Mouse (Mus musculus) ovary, adult 18-20 months (tissue): Measurements from ENCODE around the gene Il25.
"Not testable (repeated sequence)": the region's sequence is repeated elsewhere in the genome, so short reads cannot be mapped to it uniquely, and the experiment has no call there.

ENCODE experiments used
- DNase-seq: peaks from one replicate; pipeline ENCODE4 v3.0.0; 2022; ENCODE audit warnings: low spot score, mixed read lengths

Il25 gene

DNA sequence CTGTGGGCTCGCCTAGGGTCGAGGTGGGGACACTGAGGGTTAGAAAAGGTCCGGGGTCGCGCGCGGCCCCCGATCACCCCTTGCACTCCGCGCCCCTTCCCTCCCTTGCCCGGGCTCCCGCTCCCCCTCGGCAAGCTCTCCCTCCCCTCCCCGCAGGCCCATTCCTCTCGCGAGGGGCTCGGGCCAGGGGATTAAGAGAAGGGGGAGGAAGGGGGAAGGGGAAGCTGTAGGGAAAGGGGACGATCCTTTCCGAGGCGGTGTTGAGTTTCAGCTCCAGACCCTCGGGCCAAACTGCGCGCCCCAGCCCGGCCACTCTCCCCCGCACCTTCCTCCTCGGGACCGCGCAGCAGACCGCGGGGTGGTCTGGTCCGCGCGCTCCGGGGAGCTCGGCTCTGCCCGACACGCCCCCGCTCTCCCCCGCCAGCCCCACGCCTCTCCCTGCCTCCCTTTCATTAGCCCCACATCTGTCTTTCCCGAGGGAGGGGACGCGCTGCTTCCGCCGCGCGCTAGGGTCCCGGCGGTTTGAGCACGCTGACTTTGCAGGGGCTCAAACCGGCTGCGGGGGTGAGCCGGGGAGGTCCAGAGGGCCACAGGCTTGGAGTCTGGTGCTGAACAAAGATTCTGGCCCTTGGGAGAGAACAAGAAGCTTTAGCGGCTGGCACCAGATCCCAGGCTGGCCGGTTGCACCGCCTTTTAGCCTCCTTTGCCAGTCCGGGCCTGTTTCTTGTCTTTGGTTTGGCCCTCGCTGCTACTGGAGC, 5.9 kb upstream of the Il25 start:
- DNase-seq: peak; percentile 28

DNA sequence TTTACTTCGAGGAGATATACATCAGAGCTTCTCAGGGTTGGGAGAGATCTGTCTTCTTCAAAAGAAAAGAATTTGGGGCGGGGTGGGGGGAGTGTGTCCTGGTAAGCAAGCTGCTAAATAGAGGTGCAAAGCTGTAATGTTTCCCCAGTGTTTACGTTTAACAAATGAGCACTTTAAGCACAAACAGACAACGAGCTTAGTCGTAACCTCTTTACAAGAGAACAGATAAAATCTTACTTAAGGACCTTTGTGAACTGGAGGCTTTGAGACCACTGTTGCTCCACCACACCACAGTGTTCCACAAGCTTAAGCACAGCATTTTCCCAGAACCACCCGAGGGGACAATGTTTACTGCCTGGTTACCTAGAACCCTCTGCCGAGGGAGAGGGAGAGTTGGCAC, 5.2 kb upstream of the Il25 start:
- no peak for DNase-seq

DNA sequence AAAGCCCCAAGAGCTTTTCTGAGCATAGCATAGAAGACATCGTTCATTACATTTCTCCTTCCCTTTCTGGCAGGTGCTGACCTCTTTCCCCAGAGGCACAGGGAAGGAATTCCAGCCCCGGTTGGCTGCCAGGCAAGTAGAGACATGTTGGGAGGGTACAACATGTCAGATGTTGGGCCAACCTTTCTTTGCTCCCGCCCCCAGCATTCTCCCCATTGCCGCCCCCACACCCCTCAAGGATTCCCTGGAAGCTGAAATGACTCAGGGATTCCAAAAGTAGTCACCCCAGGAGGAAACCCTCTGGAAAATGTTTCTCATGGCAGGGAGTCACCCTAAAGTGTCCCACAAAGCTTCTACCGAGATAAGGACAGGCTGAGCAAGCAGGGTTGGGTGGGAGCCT, 2.7 kb upstream of the Il25 start:
- no peak for DNase-seq

DNA sequence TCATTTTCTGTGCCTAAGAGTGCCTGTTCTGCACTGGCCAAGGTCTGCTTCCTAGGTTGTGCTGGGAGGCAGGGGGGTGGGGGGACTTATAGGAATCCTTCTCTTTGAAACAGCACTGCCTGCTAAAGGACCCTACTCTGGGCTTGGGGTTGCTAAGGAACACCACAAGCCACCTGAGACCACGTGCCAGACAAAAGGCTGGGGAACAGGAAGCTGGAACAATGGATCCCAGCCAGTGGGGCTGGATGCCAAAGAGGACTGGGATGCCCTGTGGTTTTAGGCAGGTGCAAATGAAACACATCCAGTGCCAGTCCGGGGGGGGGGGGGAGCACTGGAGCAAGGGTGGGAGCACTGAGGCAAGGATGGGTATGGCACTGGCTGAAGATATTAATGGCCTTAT, 2.1 kb upstream of the Il25 start:
- no peak for DNase-seq

DNA sequence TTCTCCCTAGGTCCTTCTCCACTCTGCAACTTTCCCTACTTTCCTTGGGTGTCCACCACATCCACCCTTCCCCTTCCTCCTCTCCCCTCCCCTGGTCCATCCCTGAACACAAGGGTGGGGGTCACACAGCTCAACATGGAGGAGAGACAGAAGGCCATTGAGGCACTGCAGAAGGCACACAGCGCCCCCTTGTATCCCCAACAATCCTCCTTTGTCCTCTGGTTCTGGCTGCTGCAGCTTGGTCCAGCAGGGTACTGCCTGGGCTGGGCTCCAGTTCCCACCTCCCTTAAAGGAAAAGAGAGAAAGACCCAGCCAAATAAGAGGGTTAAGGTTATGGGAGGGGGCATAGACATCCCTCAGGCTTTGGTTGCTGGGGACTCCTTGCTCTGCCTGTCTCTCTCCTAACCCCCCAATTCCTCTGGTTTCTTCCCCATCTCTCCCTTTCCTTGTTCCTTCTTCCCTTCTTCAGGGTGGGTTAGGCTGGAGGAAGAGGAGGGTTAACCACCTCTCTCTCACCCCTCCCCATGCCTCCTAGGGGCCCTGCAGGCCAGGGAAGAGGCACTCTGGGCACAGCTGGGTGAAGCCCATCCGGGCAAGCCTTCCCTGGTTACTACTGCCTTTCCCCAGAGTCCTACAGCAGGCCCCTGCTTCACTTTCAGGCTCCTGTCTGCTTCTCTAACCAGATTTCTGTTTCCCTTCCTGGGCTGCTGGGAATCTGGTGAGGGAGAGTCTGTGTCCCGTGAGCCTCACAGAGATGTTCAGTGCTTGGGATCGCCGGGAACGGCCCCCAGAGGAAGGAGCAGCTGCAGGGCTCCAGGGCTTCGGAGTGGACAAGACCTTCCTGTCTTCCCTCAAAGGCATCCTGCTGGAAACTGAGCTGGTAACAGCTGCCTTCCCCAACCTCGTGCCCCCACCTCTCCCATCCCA, 3.7 kb downstream of the Il25 start, which contains the start of gene Cmtm5:
Gene Cmtm5, plus strand, starts transcription at position 358 of the 927 bp plus-strand sequence.
- no peak for DNase-seq

DNA sequence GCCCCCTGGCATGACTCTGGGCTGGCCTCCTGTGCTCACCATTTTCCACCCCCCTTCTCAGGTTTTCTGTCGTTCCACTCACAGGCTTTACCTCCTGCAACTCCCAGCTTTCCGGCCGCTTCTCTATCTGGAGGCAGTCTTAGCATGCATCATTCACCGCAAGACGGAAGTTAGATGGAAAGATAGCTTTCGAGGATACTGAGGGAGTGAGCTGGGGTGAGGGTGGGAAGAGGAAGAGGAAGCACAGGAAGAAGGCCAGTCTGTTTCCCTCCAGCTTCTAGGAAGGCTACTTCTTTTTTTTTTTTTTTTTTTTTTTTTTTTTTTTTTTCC, 4.3 kb downstream of the Il25 start:
- no peak for DNase-seq

DNA sequence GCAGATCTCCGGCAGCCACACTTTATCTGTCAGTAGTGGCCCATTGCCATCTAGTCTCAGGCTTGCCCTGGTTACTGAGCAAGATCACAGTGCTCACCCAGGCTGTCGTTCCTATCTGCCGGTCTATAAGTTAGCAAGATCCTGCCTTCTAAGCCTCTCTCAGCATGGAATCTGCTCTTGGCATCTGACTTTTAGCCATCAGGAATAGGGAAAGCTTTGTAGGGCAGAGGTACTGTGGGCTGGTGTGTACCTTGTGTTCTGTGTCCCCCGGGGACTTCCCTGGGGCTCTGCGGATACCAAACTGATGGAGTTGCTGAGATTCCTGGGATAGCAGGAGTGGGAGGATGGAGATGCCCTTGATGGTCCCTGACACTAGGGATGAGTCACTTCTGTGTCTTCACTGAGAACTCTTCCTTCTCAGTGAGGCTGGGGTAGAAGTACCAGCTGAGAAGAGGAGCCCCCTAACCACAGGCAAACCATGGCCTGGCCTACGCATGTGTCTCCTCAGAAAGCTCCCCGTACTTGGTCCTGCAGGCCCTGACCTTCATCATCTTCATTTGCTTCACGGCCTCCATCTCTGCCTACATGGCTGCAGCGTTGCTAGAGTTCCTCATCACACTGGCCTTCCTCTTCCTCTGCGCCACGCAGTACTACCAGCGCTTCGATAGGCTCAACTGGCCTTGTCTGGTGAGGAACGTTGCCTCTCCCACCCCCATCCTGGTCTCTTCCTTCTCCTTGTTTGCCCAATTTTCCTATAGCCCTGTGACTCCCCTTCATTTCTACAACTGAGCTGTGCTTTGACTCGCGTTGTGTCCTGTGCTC, 5.1 kb downstream of the Il25 start:
- no peak for DNase-seq

DNA sequence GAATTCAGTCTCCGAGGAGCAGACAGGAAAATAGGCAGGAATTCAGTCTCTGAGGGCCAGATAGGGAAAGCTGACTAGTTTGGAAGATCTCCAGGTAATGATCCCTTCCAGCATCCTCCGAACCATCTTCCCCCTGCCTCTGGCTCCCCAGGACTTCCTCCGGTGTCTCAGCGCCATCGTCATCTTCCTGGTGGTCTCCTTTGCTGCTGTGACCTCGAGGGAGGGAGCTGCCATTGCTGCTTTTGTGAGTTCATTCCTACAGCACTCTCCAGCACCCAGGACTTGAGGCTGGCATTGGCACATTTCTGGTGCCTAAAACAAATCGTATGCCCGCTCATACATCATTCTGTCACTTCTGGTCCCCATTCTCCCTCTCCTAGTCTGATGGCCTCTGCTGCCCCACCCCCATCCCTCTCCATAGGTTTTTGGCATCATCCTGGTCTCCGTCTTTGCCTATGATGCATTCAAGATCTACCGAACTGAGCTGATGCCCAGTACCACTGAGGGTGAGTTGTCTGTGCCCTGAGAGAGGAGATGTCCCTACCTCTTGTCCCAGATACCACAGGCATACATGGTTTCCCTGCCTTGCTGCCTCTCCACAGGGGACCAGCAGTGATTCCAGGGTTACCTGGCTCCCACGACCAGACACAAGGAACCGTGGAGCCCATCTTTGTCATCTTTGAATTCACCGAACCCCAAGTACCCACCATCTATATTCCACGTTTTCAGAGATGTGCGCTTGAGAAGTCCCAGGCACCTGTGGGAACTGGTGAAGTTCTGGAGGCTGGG, 6.1 kb downstream of the Il25 start:
- DNase-seq: no peak

DNA sequence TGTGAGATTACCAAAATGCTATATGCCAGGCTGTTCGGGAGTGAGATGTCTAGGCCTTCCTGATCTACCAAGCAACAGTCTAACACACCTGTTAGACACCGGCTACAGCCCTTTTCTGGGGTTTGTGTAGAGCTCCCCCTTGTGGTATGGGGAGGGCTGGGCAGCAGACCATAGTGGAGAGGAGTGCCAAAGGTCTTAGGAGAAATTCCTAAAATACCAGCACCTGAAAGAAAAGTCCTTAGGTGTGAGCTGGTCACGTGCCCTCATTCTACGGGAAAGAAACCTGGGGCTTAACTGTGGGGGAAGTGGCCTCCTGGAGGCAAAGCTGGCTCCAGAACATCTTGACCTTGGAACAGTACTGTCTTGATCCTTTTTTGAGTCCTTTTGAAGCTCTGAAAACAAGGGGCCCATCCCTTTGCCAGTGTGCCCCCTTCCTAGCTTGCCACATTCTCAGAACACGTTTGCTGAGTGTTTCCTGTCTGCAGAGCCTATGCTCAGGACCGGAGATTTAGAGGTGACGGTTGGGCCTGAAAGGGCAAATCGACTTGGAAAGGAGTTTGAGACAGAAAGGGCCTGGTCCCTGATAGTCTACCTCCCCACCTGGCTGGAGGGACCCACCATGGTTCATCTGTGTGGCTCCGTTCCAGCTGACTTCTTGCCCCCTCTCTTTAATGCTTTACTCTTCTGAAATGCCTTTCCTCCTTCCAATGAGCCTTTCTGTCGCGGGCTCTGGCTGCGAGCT, 7.1 kb downstream of the Il25 start:
- DNase-seq: peak; percentile 35

DNA sequence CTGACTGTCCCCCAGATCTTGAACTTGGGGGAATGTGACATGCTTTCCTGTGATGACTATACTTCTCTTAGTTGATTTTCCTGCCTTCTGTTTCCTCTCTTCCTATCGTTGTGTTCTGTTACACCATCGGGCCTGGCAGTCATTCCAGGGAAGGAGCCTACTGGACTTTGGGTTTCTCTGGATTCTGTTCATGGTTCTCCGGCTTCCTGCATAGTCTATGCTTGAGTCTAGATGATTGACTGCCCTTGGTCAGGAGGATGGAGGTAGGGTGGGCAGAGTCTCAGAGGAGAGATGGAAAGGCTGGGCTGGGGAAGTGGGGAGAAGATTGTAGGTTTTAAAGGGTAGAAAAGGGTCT, 7.7 kb downstream of the Il25 start:
- DNase-seq: no peak

DNA sequence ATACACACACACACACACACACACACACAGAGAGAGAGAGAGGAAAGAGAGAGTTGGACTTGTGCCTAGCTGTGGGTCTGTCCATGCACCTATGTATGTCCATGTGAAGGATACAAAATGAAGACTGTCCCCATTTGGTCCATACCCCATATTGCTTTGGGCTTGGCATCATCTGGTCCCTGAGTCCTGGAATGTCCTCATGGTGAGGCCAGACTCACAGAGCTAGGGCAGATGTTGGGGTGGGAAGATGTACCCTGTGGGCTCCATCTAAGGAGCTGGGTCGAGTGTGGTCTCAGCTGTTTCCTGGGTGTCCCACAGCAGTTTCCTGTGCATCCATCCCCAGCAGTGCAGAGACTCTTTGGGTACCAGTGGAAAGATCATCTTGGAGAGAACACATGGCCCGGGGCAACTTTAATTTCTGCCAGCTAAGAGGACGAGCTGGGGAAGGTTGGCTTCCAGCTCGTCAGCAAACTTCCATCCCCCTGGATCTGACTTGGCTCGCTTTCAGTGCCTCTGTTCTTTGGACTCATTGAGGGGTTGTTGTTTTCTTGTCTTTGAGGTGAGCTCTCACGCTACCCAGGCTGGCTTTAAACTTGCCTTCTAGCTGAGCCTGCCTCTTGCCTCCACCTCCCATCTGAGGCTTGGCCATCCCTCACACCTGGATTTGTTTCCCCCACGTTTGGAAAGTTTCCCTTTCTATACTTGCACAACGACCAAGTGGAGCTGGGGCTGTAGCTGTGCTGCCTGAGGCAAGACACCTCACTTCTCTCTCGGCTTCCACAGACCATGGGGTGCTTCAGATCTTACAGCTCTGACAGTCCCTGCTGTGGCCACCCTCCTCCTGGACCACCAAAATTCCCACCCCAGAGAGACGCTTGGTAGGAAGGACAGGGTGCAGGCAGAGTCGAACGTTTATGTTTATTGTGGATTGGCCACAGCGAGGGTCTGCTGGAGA, 8.8 kb downstream of the Il25 start:
- no peak for DNase-seq

DNA sequence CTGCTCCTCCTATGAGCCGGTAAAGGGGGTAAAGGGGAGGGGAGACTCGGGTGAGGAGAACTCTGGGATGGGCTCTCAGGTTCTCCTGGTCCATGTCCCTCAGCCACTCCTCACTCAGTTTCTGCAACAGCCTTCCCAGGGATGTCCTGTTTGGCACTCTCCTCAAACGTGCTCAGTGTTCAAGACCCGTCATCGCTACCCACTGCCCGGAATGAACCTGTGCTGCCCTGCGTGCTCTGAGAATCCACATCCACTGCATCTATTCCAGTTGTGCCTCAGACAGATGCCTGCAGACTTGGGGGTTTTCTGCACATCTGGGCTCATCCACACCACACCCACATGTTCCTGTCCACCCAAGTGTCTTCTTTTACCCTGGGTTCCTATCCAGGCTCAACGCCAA, 10.0 kb downstream of the Il25 start:
- no peak for DNase-seq

DNA sequence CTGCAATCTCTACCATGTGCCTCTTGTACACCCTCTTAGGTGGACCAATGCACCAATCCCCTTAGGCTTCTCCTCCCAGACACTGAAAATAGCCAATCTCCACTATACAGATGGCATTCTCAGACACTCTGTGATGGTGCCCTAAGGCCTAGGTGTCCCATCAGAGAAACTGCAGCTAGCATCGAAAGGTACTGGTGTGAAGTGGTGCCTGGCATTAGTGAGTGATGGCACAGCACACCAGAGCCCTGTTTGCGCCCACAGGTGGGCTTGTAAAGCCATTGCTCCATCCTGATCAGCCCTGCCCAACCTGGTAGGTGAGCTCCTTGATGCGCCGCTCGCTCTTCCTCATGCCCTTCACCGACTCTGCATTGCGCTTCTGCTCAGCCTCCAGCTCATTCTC, 11.5 kb downstream of the Il25 start:
- DNase-seq: no peak

DNA sequence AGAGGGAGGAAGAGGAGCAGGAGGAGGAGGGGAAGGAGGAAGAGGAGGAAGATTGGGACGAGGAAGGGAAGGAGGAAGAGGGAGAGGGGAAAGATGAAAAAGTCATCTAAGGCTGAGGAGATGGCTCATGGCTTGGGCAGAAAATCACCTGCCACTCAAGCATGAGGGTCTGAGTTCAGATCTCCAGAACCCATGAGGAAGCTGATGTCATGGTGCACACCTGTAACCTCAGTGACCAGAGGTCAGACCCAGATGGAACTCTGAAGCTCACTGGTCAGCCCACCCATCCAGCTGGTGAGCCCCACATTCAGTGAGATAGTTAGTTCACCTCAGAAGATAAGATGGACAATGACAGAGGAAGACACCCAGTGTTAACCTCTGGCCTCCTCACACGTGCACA, 12.4 kb downstream of the Il25 start:
- no peak for DNase-seq

DNA sequence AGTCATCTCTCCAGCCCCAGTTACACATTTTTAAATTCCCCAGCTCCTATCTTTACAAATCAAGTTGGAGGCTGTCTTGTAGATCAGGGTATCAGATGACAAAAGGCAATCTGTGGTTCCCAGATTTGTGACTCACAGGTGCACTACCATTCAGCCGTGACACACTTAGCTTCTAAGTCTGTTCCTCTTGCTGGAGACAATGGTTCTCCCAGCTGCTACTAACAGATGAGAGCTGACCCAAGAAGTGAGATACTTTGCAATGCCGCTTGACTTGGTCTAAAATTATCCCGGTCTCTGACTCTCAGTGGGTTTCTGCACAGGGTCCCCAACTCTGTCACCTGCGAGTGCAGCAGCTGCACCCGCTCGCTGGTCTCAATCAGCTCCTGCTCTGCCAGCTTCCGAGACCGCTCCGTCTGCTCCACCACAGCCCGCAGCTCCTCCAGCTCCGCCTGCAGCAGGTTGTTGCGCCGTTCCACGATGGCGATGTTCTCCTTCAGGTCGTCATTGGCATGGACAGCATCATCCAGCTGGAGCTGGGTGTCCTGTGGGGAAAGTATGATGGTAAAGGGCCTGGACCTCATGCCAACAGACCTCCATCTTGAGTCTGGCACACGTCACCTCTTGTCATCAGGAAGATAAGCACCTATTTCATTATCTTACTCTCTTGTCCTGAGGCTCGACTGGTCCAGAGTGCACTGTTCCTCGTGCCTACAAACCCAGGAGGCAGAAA, 13.6 kb downstream of the Il25 start:
- DNase-seq: no peak

DNA sequence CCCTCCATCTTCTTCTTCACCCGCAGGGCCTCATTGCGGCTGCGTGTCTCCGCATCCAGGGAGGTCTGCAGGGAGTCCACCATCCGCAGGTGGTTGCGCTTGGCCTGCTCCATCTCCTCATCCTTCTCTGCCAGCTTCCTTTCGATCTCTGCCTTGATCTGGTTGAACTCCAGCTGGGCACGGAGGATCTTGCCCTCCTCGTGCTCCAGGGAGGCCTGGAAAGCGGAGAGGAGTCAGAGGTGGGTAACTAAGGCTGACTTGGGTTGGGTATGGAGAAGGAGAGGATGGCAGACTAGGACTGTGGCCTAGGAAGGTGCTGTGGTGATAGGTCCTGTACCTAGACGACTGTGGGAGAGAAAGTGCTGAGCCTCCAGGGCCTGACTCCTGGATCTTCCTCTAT, 14.5 kb downstream of the Il25 start:
- DNase-seq: not testable (repeated sequence)

DNA sequence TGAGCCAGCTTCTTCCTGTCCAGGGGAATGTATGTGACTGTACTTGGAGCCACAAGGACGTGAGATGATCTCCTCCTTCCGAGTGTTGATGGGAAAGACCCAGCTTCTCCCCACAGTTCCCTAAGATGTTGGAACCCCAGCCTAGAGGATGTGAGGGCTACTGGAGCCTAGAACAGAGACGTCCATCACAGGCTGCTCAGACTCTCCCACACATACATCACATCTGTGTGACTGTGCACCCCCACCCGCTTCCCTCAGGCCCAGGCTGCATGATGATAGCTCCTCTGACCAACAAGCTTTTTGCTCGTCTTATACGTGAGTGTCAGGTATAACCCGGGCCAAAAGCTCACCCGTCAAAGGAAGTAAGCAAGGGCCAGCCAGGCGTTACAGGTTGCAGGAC, 16.3 kb downstream of the Il25 start:
- no peak for DNase-seq

DNA sequence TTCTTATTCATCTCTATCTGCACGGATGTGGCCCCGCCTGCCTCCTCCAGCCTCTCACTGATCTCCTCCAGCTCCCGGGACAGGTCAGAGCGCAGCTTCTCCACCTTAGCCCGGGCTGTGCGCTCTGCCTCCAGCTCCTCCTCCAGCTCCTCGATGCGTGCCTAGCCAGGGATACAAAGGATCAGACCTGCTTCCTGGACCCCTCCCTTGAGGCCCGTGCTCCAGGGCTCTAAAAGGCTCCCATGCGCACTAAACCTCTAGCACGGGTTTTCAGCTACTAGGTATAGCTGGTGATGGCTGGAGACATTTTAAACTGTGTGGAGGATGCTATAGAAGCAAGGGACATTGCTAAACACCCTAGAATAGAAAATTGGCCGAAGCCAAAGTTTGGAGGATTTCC, 18.0 kb downstream of the Il25 start:
- DNase-seq: no peak

DNA sequence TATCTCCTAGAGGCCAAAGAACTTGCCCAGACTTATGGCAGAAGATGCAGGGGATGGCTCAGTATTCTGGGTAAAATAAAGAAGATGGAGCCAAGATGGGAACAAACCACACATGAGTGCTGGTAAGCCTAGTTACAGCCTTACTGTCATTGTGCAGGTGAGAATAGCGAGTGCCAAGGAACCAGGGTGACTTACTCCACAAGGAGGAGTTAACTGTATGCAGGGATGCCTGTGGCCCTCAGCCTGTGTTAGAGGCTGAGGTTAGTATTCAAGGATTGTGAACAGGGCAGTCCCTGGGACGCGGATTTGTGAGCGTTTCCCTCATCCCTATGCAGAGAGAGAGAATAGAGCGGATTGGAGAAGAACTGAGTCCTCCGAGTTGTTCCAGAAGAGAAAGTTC, 19.1 kb downstream of the Il25 start:
- no peak for DNase-seq
